Mouse (Mus musculus) forelimb bud, embryonic 11.5 days (tissue): Measurements from ENCODE around the gene Amfr.

Source experiments
- DNase-seq: peaks from one replicate; pipeline ENCODE4 v3.0.0-alpha.2; 2012; ENCODE audit warnings: low read depth, low spot score

Amfr gene

GRCm38 (mm10) chr8:93933288-93933687 lies 79.4 kb downstream of the Amfr start:
- DNase-seq = no peak

- DNase-seq = peak; percentile 76
These were observed 79.8 kb downstream of the Amfr start for GRCm38 (mm10) chr8:93932873-93933272.

- no peak for DNase-seq
These were observed 81.3 kb downstream of the Amfr start for GRCm38 (mm10) chr8:93931336-93931735.

GRCm38 (mm10) chr8:93929233-93929632 lies 83.4 kb downstream of the Amfr start:
- no peak for DNase-seq

- DNase-seq = no peak
These were observed 87.1 kb downstream of the Amfr start for GRCm38 (mm10) chr8:93925513-93925912.

- no peak for DNase-seq
These were observed 88.7 kb downstream of the Amfr start for GRCm38 (mm10) chr8:93923897-93924334.
